Mouse (Mus musculus): ENCODE results near the gene Erich3. TPM values are rescaled to one million over a fixed set of nuclear protein-coding genes. Genes with fewer than 3 reads are reported as not detected.

Erich3 gene
- polyA plus RNA-seq, 1 experiment = 0.42 TPM

GRCm38 (mm10) chr3:154815606-154816005 is 151.9 kb downstream of the Erich3 start:
- TF ChIP-seq CTCF (IDR thresholded peaks at IDR 0.05; ENCODE audit: borderline replicate concordance, control insufficient read depth, extremely low read depth, insufficient read depth, low read length, poor library complexity) (no peak), POLR2A (IDR thresholded peaks at IDR 0.05; ENCODE audit: control insufficient read depth, extremely low read depth, insufficient read depth, low read length, poor library complexity) (no peak)
- H3K27me3 ChIP-seq (ENCODE audit: control insufficient read depth, insufficient read depth, low read length) = no peaks in the 10 kb centered on the region
- WGBS = 62% methylated on average over 2 of the region's 2 CpGs
- DNase-seq = no peak
- H3K27ac ChIP-seq (ENCODE audit: control insufficient read depth, insufficient read depth, low read length) = no peak overlapping the region
- H3K4me1 ChIP-seq (replicated peaks; ENCODE audit: control insufficient read depth, insufficient read depth, low read length) = no peaks in the 10 kb centered on the region
- no peak overlapping the region for H3K4me3 ChIP-seq (ENCODE audit: control insufficient read depth, insufficient read depth, low read length)
- no peaks in the 10 kb centered on the region for H3K36me3 ChIP-seq (ENCODE audit: control insufficient read depth, insufficient read depth, low read length)

GRCm38 (mm10) chr3:154816231-154816630 is 152.6 kb downstream of the Erich3 start:
- TF ChIP-seq POLR2A (IDR thresholded peaks at IDR 0.05; ENCODE audit: control insufficient read depth, extremely low read depth, insufficient read depth, low read length, poor library complexity) (no peak), CTCF (IDR thresholded peaks at IDR 0.05; ENCODE audit: borderline replicate concordance, control insufficient read depth, extremely low read depth, insufficient read depth, low read length, poor library complexity) (no peak)
- Histone ChIP-seq H3K4me3 (ENCODE audit: control insufficient read depth, insufficient read depth, low read length) (no peak overlapping the region), H3K4me1 (replicated peaks; ENCODE audit: control insufficient read depth, insufficient read depth, low read length) (no peaks in the 10 kb centered on the region), H3K27me3 (ENCODE audit: control insufficient read depth, insufficient read depth, low read length) (no peaks in the 10 kb centered on the region), H3K27ac (ENCODE audit: control insufficient read depth, insufficient read depth, low read length) (no peak overlapping the region), H3K36me3 (ENCODE audit: control insufficient read depth, insufficient read depth, low read length) (no peaks in the 10 kb centered on the region)
- DNase-seq = no peak
- 64% methylated on average over 3 of the region's 3 CpGs for WGBS

- 57% methylated on average over 19 of the region's 19 CpGs for WGBS
- H3K4me3 ChIP-seq (ENCODE audit: control insufficient read depth, insufficient read depth, low read length) = no peak overlapping the region
- TF ChIP-seq POLR2A (IDR thresholded peaks at IDR 0.05; ENCODE audit: control insufficient read depth, extremely low read depth, insufficient read depth, low read length, poor library complexity) = no peak
- TF ChIP-seq CTCF (IDR thresholded peaks at IDR 0.05; ENCODE audit: borderline replicate concordance, control insufficient read depth, extremely low read depth, insufficient read depth, low read length, poor library complexity) = no peak
- no peaks in the 10 kb centered on the region for H3K27me3 ChIP-seq (ENCODE audit: control insufficient read depth, insufficient read depth, low read length)
- DNase-seq = no peak
- no peak overlapping the region for H3K27ac ChIP-seq (ENCODE audit: control insufficient read depth, insufficient read depth, low read length)
- H3K4me1 ChIP-seq (replicated peaks; ENCODE audit: control insufficient read depth, insufficient read depth, low read length) = no peaks in the 10 kb centered on the region
- H3K36me3 ChIP-seq (ENCODE audit: control insufficient read depth, insufficient read depth, low read length) = no peaks in the 10 kb centered on the region
Observed at GRCm38 (mm10) chr3:154816801-154817625, 153.4 kb downstream of the Erich3 start.

Other genes starting within 250 kb of the Erich3 start
- gene Cryz, start 67.1 kb upstream of the Erich3 start, polyA plus RNA-seq (2012; rRNA removed) = 2.3 and 2.9 TPM in 2 replicates
- 11.2 and 12.6 TPM in 2 replicates for gene Tyw3, start 66.8 kb upstream of the Erich3 start, polyA plus RNA-seq (2012; rRNA removed)